In the genomic region with DNA sequence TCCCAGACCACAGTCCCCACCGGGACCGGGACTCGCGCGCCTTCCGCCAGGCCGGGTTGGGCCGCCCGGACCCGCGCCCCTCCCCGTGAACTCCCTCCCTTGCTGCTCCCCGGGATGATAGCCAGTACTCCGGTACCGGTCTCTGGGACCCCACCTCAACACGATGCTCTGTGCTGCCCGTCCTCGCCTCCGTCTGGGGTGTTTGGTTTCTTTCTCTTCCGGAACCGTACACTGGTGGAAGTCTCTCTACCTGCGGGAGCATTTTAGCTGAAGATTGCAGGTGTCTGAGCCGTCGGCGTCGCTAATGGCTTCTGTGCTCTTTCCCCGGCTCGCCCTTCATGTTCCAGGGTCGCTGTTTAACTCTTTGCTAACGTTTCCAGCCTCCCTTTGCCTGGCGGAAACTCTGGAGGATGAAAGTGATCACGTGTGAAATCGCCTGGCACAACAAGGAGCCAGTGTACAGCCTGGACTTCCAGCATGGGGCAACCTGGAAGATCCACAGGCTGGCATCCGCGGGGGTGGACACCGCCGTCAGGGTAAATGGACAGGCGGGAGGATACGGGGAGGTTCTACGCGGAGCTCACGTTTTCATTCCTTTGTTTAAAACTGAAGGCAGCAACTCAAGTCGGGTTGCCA, we compare ENCODE assay signal across 8 mouse cellular contexts. TPM values are rescaled to one million over a fixed set of nuclear protein-coding genes. Genes with fewer than 3 reads are reported as not detected.
DNase-seq lines count a peak whose midpoint lies in the region; ATAC-seq and TF ChIP-seq lines count a peak whose summit lies in the region.

No protein-coding gene starts in this region.

- peak overlapping the region; percentile 96 for H3K4me2 ChIP-seq in heart, embryonic 16.5 days (ENCODE audit: low read depth, low read length)
- H3K4me2 ChIP-seq in limb, embryonic 12.5 days: peak overlapping the region; percentile 78
- H3K4me2 ChIP-seq in myocyte (ENCODE audit: low read depth): peak overlapping the region; percentile 93

- H3K27ac ChIP-seq in heart, adult 2 months: no peak overlapping the region
- H3K27ac ChIP-seq in heart, embryonic 16.5 days (ENCODE audit: low read length): no peak overlapping the region
- H3K27ac ChIP-seq in limb, embryonic 12.5 days: peak overlapping the region; percentile 69

- peak in 1 of 2 experiments; percentile 28 for DNase-seq in heart, adult 2 months
- DNase-seq in heart, adult 8-10 months (ENCODE audit: low spot score): no peak
- DNase-seq in NIH3T3 (ENCODE audit: low read depth): peak; percentile 31
- DNase-seq in embryo, embryonic 11 days: peak; percentile 58
- no peak for DNase-seq in right cerebral cortex, postnatal 14 days

- H3ac ChIP-seq in myocyte (ENCODE audit: control insufficient read depth, insufficient read length): peak overlapping the region; percentile 24

- no peak; the same call in 1 of the 2 replicates for ATAC-seq in heart, embryonic 16.5 days (replicated peaks; ENCODE audit: extremely low read depth, insufficient read depth, low FRiP score)
- ATAC-seq in limb, embryonic 12.5 days (ENCODE audit: insufficient number of reproducible peaks, insufficient read depth, low FRiP score, low TSS enrichment, low read depth): peak; percentile 58

- H3K4me3 ChIP-seq in heart, adult 2 months: peak overlapping the region; percentile 81
- H3K4me3 ChIP-seq in heart, embryonic 16.5 days (ENCODE audit: low read length): peak overlapping the region; percentile 90
- H3K4me3 ChIP-seq in limb, embryonic 12.5 days (replicated peaks): peak overlapping the region; percentile 86
- H3K4me3 ChIP-seq in myocyte: peak overlapping the region; percentile 65

- no peaks in the 10 kb centered on the region for H3K79me2 ChIP-seq in heart, adult 2 months (replicated peaks; ENCODE audit: control insufficient read depth, insufficient read depth, low read length)
- no peaks in the 10 kb centered on the region for H3K79me2 ChIP-seq in myocyte (ENCODE audit: control insufficient read depth, insufficient read depth)

- no peak for TF ChIP-seq POLR2A in heart, adult 2 months (IDR thresholded peaks at IDR 0.05; ENCODE audit: insufficient read depth, low read depth, low read length)
- no peak for TF ChIP-seq POLR2A in myocyte (IDR thresholded peaks at IDR 0.05; ENCODE audit: insufficient read length, low read depth)

- no peak for TF ChIP-seq CTCF in heart, adult 2 months (IDR thresholded peaks at IDR 0.05)

- peaks cover 2% of the 10 kb centered on the region; the same call in 1 of the 2 replicates for H3K4me1 ChIP-seq in heart, adult 2 months (ENCODE audit: control insufficient read depth, insufficient read depth, low read length)
- peaks cover 8% of the 10 kb centered on the region; the same call in 1 of the 2 replicates for H3K4me1 ChIP-seq in heart, embryonic 16.5 days (ENCODE audit: control insufficient read depth, insufficient read depth, low read length)
- H3K4me1 ChIP-seq in limb, embryonic 12.5 days (replicated peaks): peaks cover 20% of the 10 kb centered on the region

- no peak for TF ChIP-seq EP300 in heart, adult 2 months (IDR thresholded peaks at IDR 0.05; ENCODE audit: insufficient read depth, low read depth, low read length)

- no peaks in the 10 kb centered on the region for H3K36me3 ChIP-seq in heart, adult 2 months (ENCODE audit: control insufficient read depth, insufficient read depth, low read length)
- H3K36me3 ChIP-seq in heart, embryonic 16.5 days (ENCODE audit: control insufficient read depth, insufficient read depth): peaks cover 8% of the 10 kb centered on the region
- peaks cover 33% of the 10 kb centered on the region for H3K36me3 ChIP-seq in limb, embryonic 12.5 days
- no peaks in the 10 kb centered on the region for H3K36me3 ChIP-seq in myocyte (ENCODE audit: control insufficient read depth, insufficient read depth)

- peak overlapping the region; percentile 55 for H3K9ac ChIP-seq in heart, adult 2 months (ENCODE audit: low read depth, low read length)
- peak overlapping the region; percentile 84 for H3K9ac ChIP-seq in heart, embryonic 16.5 days (ENCODE audit: low read length)
- H3K9ac ChIP-seq in limb, embryonic 12.5 days (replicated peaks): peak overlapping the region; percentile 78

- 2% methylated on average over 43 of the region's 43 CpGs for WGBS in heart, adult 2 months
- WGBS in heart, embryonic 16.5 days: under 1% methylated on average over 43 of the region's 43 CpGs
- under 1% methylated on average over 43 of the region's 43 CpGs for WGBS in limb, embryonic 12.5 days

- no peaks in the 10 kb centered on the region for H3K27me3 ChIP-seq in heart, adult 2 months (ENCODE audit: control insufficient read depth, insufficient read depth, low read length)
- no peaks in the 10 kb centered on the region for H3K27me3 ChIP-seq in heart, embryonic 16.5 days (ENCODE audit: control insufficient read depth, insufficient read depth, low read length)
- H3K27me3 ChIP-seq in limb, embryonic 12.5 days: no peaks in the 10 kb centered on the region
- no peaks in the 10 kb centered on the region for H3K27me3 ChIP-seq in myocyte (ENCODE audit: control insufficient read depth, insufficient read depth, insufficient read length)

- H3K9me3 ChIP-seq in heart, embryonic 16.5 days (replicated peaks; ENCODE audit: control insufficient read depth, low read length): no peaks in the 10 kb centered on the region
- H3K9me3 ChIP-seq in limb, embryonic 12.5 days: no peaks in the 10 kb centered on the region

- intact Hi-C loops in heart, adult 2 months (cut with DNase I): loop anchor here (5.0 to 10.0 kb wide), 2 partner anchors 52 to 169 kb away; a partner anchor contains a TSS

TF ChIP-seq in myocyte, 11 proteins besides CTCF, POLR2A, EP300 and RAD21:
- TF ChIP-seq USF1 (IDR thresholded peaks at IDR 0.05; ENCODE audit: low read depth): peak; percentile 37
- no peak for TF ChIP-seq TCF3 (IDR thresholded peaks at IDR 0.05; ENCODE audit: insufficient read length, low read depth)

RNA-seq across cellular contexts. Expression of a gene that starts 0.5 kb away (rescaled TPM):
- 1 to 10 TPM in 1 of 2 experiments, under 1 TPM in 1; 0.70 to 1.4 TPM for total RNA-seq in heart, adult 2 months (2021)
- 0.38 and 0.55 TPM in 2 replicates for polyA plus RNA-seq in heart, adult 2 months (2012; rRNA removed)
- total RNA-seq in heart, adult 8-10 months (2022): 1 to 10 TPM in 1 of 4 experiments, under 1 TPM in 3; 0.60 to 1.5 (median 0.75) TPM
- 36.6 and 40.8 TPM in 2 replicates for polyA plus RNA-seq in heart, embryonic 16.5 days (2015; fragmentation: Nextera tagmentation; extraction: Ambion mirVana)
- polyA plus RNA-seq in limb, embryonic 12.5 days (2016; fragmentation: Nextera tagmentation; extraction: Ambion mirVana): 104 and 110 TPM in 2 replicates
- 7.1 TPM for polyA plus RNA-seq in myocyte (2012; fragmentation: generic; extraction: Trizol)

RNA-seq across cellular contexts. Expression of a gene that starts 52.3 kb away (rescaled TPM):
- total RNA-seq in heart, adult 2 months (2021): 10 to 100 TPM; 15.3 to 17.3 TPM
- 4.8 and 11.7 TPM in 2 replicates for polyA plus RNA-seq in heart, adult 2 months (2012; rRNA removed)
- 10 to 100 TPM; 12.7 to 25.2 (median 15.9) TPM for total RNA-seq in heart, adult 8-10 months (2022)
- polyA plus RNA-seq in heart, embryonic 16.5 days (2015; fragmentation: Nextera tagmentation; extraction: Ambion mirVana): 24.9 and 26.2 TPM in 2 replicates
- polyA plus RNA-seq in limb, embryonic 12.5 days (2016; fragmentation: Nextera tagmentation; extraction: Ambion mirVana): 37.7 and 42.0 TPM in 2 replicates
- 10.6 TPM for polyA plus RNA-seq in myocyte (2012; fragmentation: generic; extraction: Trizol)

Comparison
In these comparisons a context has a peak if more than half of its experiments do, and no peak if none do; other contexts are left out.
1. DNase-seq: peak in NIH3T3 (single experiment) and embryo, embryonic 11 days (single experiment); none in heart, adult 8-10 months (single experiment) and right cerebral cortex, postnatal 14 days (single experiment).
2. Peak in every context shown above with its lines, with median percentiles within 50 percentile points of each other: H3K4me3 ChIP-seq, H3K9ac ChIP-seq and H3K4me2 ChIP-seq.